Mouse (Mus musculus): Measurements from ENCODE around the gene Ntrk3. TPM values are rescaled to one million over a fixed set of nuclear protein-coding genes. Genes with fewer than 3 reads are reported as not detected.

Ntrk3 gene
- polyA plus RNA-seq, 1 experiment from 2014 or later: 4.5 TPM

DNA sequence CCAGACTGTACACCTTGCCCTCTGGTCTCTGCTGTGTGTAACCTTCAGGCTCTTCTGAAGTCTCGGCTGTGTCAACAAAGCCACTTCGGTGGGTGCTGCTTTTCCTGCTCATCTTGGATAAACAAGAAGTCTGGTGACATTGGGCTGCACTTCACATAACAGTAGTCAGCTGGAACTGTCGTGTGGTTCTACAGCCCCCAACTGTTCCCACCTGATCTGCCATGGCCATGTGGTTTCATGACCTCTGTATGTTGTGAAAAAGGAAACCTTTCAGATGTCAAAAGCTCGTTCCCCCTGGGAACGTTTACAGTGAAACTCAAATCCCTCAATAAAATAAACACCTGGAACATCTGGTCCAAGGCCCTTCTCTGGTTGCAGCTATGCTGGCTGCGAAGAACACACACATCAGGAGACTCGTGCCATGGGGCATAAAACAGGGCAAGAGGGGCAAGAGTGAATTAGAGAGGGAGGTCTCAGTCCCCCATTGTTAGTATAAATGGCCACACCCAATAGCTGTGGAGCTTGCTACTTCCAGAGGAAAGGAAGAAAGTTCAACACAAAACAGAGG is 222.7 kb downstream of the Ntrk3 start:
- no peaks in the 10 kb centered on the region for H3K27me3 ChIP-seq (ENCODE audit: insufficient read depth, poor library complexity, severe bottlenecking)
- no peaks in the 10 kb centered on the region for H3K36me3 ChIP-seq
- no peaks in the 10 kb centered on the region for H3K9me3 ChIP-seq
- H3K4me3 ChIP-seq: no peak overlapping the region
- H3K4me1 ChIP-seq (replicated peaks): no peaks in the 10 kb centered on the region
- WGBS: 68% methylated on average over 7 of the region's 7 CpGs
- DNase-seq (ENCODE audit: low spot score): no peak
- no peak overlapping the region for H3K27ac ChIP-seq

DNA sequence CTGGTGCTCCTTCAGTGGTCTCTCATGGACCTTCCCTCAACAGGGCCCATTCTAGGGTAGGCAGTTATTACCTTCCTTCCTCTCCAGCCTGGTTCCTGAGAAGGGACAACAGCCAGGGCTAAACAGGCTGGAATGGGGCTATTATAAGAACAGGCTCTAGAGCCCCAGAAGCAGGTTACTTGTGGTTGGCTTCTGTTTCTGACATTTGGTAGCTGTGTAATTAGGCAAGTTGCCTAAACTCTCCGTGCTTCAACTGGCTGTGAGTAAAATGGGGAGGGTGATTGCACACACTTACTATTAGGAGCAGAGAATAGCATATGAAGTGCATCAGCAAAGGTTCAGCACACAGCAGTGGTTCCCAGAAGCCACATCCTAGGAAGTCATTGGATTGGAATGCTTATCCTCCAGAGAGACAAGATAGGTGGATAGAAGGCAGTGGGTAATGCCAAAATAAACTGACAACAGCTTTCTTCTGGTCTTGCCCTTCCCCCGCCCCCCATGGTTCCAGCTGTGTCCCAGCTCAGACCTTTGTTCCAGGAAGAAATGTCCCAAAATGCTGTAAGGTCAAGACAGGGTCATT is 230.7 kb downstream of the Ntrk3 start:
- no peaks in the 10 kb centered on the region for H3K4me1 ChIP-seq (replicated peaks)
- no peak for DNase-seq (ENCODE audit: low spot score)
- H3K36me3 ChIP-seq: no peaks in the 10 kb centered on the region
- no peaks in the 10 kb centered on the region for H3K9me3 ChIP-seq
- H3K27me3 ChIP-seq (ENCODE audit: insufficient read depth, poor library complexity, severe bottlenecking): no peaks in the 10 kb centered on the region
- no peak overlapping the region for H3K4me3 ChIP-seq
- WGBS: 73% methylated on average over 2 of the region's 2 CpGs
- H3K27ac ChIP-seq: no peak overlapping the region

DNA sequence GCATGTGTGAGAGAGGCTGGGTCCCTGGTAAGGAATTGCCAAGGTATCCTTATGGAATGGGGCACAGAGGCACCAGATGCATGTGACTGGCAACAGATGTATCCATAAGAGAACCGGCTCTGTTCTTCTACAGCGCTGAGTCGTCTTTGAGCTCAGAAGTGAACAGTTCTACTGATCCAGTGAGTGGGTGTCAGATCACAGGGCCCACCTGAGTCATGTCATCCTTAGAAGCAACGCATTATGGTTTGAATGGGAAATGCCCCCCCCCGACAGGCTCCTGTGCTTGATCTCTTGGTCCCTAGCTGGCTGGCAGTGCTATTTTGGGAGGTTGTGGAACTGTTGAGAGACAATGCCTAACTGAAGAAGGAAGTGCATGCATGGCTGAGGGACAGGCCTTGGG is 236.9 kb downstream of the Ntrk3 start:
- no peaks in the 10 kb centered on the region for H3K9me3 ChIP-seq
- no peaks in the 10 kb centered on the region for H3K36me3 ChIP-seq
- no peak overlapping the region for H3K27ac ChIP-seq
- no peaks in the 10 kb centered on the region for H3K27me3 ChIP-seq (ENCODE audit: insufficient read depth, poor library complexity, severe bottlenecking)
- 89% methylated on average over 5 of the region's 5 CpGs for WGBS
- H3K4me3 ChIP-seq: no peak overlapping the region
- DNase-seq (ENCODE audit: low spot score): no peak
- no peaks in the 10 kb centered on the region for H3K4me1 ChIP-seq (replicated peaks)

DNA sequence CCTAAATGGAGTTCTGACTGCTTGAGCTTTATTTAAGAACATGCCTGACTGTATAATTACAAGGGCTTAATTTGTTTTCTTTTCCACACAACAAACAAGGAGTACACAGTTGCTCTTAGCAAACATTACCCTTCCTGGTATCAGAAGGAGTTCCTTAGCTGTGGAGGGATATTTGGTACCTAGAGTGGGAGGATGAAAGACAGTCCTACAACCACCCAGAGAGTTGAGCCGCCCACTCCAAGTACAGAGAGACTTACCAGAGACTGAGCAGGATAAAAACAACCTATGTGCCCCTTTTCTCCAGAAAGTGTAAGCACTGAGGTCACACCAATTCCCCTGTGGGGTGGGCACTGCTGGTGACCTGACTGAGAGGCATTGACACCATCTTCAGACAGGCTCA is 237.8 kb downstream of the Ntrk3 start:
- no peaks in the 10 kb centered on the region for H3K36me3 ChIP-seq
- H3K9me3 ChIP-seq: no peaks in the 10 kb centered on the region
- no peaks in the 10 kb centered on the region for H3K4me1 ChIP-seq (replicated peaks)
- DNase-seq (ENCODE audit: low spot score): no peak
- H3K27ac ChIP-seq: no peak overlapping the region
- H3K27me3 ChIP-seq (ENCODE audit: insufficient read depth, poor library complexity, severe bottlenecking): no peaks in the 10 kb centered on the region
- 92% methylated on average over 1 of the region's 1 CpGs for WGBS
- H3K4me3 ChIP-seq: no peak overlapping the region

DNA sequence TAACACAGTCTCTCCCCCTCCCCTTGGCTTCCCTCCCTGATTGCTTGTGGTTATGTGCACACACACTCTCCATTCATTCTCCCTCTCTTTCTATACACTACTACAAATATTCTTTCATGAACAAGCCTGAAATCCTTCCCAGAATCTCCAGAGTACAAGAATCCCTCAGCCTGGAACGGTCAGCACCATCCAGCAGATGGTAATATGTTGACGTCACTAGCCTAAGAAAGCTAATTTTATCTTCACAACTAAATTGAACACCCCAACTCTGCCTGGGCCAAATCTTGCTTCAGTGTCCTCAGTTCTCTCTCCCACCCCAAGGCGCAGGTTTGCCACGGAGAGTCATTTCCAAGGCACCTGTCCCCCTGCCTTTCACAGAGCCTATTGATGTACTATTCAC is 239.5 kb downstream of the Ntrk3 start:
- 89% methylated on average over 4 of the region's 4 CpGs for WGBS
- no peaks in the 10 kb centered on the region for H3K27me3 ChIP-seq (ENCODE audit: insufficient read depth, poor library complexity, severe bottlenecking)
- no peak overlapping the region for H3K4me3 ChIP-seq
- H3K9me3 ChIP-seq: no peaks in the 10 kb centered on the region
- no peaks in the 10 kb centered on the region for H3K4me1 ChIP-seq (replicated peaks)
- no peak for DNase-seq (ENCODE audit: low spot score)
- H3K27ac ChIP-seq: no peak overlapping the region
- no peaks in the 10 kb centered on the region for H3K36me3 ChIP-seq

DNA sequence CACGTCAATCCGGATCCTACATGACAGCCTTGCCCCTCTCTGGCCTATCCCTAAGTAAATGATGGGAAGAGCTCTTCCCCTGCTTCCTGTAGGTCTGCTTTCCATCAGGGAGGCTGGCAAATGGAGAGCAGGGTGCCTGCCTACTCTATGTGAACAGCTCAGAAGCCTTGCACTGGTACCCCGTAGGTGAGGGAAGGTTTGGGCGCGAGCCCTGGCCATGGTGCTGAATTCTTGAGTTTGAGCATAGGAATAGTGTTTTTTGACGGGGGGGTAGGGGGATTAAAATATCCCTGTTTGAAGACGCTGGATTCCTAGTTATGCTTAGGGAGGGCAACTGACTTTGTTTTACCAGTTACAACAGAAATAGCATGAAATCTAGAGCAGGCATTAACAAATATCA is 240.0 kb downstream of the Ntrk3 start:
- 46% methylated on average over 7 of the region's 7 CpGs for WGBS
- Histone ChIP-seq H3K27ac (no peak overlapping the region), H3K27me3 (ENCODE audit: insufficient read depth, poor library complexity, severe bottlenecking) (no peaks in the 10 kb centered on the region), H3K9me3 (no peaks in the 10 kb centered on the region), H3K4me3 (no peak overlapping the region), H3K36me3 (no peaks in the 10 kb centered on the region), H3K4me1 (replicated peaks) (no peaks in the 10 kb centered on the region)
- peak; percentile 39 for DNase-seq (ENCODE audit: low spot score)

DNA sequence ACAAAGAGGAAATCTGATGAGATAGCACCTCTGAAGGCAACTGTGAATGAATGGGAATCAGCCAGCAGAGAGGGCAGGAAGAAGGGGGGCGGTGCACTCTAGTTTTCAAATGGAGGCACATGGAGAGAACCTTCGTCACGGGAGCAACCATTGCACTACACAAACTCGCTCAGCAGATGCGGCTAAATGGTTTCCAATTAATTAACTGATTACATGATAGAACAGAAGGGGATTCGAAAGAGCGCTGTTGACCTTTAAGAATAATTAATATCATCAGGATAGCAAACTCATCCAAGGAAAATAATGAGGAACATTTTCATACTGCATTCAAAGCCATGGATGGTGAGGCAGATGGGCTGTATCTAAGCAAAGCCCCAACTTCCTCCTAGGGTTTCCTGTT is 244.2 kb downstream of the Ntrk3 start:
- Histone ChIP-seq H3K36me3 (no peaks in the 10 kb centered on the region), H3K27ac (no peak overlapping the region), H3K27me3 (ENCODE audit: insufficient read depth, poor library complexity, severe bottlenecking) (no peaks in the 10 kb centered on the region), H3K9me3 (no peaks in the 10 kb centered on the region), H3K4me1 (replicated peaks) (peaks cover 7% of the 10 kb centered on the region), H3K4me3 (no peak overlapping the region)
- WGBS: 90% methylated on average over 7 of the region's 7 CpGs
- no peak for DNase-seq (ENCODE audit: low spot score)

DNA sequence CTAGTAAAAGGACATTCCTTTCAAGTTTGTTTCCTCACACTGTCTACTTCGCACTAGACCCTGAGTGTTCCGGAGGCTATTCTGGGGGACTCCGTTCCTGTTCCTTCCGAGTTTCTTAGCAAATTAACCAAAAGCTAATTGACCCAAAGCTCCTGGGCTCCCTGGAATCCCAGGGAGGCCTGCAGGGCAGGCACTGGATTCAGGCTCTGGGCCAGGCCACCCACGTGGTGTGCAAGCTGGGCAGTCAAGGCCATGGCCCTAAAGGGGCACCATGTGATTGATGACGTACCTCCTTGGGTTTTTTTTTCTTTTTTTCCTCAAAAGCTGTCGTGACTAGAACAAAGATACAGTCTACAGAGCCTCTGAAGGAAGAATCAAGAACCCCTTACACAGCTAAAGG is 246.6 kb downstream of the Ntrk3 start:
- no peak overlapping the region for H3K4me3 ChIP-seq
- 54% methylated on average over 7 of the region's 7 CpGs for WGBS
- no peaks in the 10 kb centered on the region for H3K9me3 ChIP-seq
- peak; percentile 7 for DNase-seq (ENCODE audit: low spot score)
- no peak overlapping the region for H3K27ac ChIP-seq
- peaks cover 7% of the 10 kb centered on the region for H3K4me1 ChIP-seq (replicated peaks)
- H3K36me3 ChIP-seq: no peaks in the 10 kb centered on the region
- no peaks in the 10 kb centered on the region for H3K27me3 ChIP-seq (ENCODE audit: insufficient read depth, poor library complexity, severe bottlenecking)

DNA sequence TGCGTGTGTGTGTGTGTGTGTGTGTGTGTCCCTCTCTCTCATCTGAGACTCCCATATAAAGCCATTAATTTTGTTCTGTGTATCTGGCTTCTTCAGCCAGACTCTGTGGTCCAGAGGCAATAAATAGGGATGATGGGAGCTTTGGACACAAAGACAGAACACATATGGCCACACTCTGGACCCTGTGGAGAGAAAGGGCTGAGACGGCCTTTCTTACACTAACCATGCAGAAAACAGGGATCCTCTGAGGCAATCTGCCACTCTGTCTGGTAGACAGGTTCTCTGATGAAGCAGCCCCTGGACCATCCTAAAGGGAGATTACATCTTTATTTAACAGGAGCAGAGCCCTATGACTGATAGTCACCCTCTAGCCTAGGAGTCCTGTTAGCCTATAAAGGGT is 253.5 kb downstream of the Ntrk3 start:
- WGBS: 85% methylated on average over 2 of the region's 2 CpGs
- Histone ChIP-seq H3K27ac (no peak overlapping the region), H3K27me3 (ENCODE audit: insufficient read depth, poor library complexity, severe bottlenecking) (no peaks in the 10 kb centered on the region), H3K4me3 (no peak overlapping the region), H3K36me3 (no peaks in the 10 kb centered on the region), H3K9me3 (no peaks in the 10 kb centered on the region), H3K4me1 (replicated peaks) (no peaks in the 10 kb centered on the region)
- DNase-seq (ENCODE audit: low spot score): no peak

DNA sequence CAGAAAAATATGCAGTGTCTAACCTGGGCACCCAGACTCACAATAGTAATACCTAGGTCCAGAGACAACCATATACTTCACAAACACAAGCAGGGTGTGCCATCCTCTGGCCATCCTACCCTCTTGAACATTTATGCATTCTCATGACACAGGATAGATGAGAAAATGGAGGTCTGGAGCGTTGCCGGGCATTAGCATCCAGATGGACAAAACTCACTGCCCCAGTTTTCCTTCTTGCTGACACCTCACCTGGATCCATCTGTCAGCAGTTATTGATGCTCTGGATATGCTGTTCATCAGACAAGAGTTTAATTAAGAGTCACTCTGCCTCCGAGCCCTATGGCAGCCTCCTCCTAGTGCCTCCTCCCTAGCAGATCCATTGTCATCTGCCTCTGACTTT is 254.1 kb downstream of the Ntrk3 start:
- Histone ChIP-seq H3K36me3 (no peaks in the 10 kb centered on the region), H3K27ac (no peak overlapping the region), H3K4me1 (replicated peaks) (no peaks in the 10 kb centered on the region), H3K9me3 (no peaks in the 10 kb centered on the region), H3K4me3 (no peak overlapping the region), H3K27me3 (ENCODE audit: insufficient read depth, poor library complexity, severe bottlenecking) (no peaks in the 10 kb centered on the region)
- 87% methylated on average over 3 of the region's 3 CpGs for WGBS
- DNase-seq (ENCODE audit: low spot score): no peak

DNA sequence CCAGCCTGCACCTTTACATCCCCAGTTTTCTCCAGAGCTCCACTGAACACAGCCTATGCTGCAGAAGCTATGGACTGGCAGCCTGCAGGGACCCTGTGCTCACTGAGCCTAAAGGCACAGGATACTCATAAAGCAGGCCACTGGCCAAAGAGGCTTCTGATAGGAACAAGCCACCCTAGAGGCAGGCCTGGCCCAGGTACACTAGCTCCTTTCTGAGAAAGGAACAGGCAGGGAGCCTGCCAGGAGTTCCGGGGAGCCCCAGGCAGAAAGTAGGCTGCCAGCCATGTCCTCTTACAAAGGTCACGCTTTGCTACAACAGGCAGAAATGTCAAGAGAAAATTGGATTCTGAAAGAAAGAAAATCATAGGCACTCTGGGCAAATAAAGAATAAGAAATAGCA is 254.8 kb downstream of the Ntrk3 start:
- no peak overlapping the region for H3K4me3 ChIP-seq
- no peaks in the 10 kb centered on the region for H3K27me3 ChIP-seq (ENCODE audit: insufficient read depth, poor library complexity, severe bottlenecking)
- H3K4me1 ChIP-seq (replicated peaks): no peaks in the 10 kb centered on the region
- no peak for DNase-seq (ENCODE audit: low spot score)
- 85% methylated on average over 2 of the region's 2 CpGs for WGBS
- H3K27ac ChIP-seq: no peak overlapping the region
- no peaks in the 10 kb centered on the region for H3K36me3 ChIP-seq
- no peaks in the 10 kb centered on the region for H3K9me3 ChIP-seq

DNA sequence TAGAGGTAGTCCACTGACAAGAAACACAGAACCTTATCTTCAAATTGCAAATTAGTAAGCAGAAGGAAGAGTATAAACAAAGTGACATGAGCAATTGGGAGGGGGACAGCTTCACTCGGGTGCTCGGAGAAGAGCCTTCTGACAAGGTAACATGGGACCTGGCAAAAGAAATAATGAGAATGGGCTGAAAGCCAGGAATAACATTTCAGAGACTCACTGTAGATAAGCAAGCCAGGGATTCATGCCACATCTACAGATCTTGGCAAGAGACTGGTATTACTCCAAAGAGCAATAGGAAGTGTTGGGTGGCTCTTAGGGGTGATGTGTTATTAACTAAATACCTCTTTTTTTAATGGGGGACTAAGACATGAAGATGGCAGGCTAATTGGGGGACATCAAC is 258.9 kb downstream of the Ntrk3 start:
- 97% methylated on average over 2 of the region's 2 CpGs for WGBS
- H3K36me3 ChIP-seq: no peaks in the 10 kb centered on the region
- H3K27me3 ChIP-seq (ENCODE audit: insufficient read depth, poor library complexity, severe bottlenecking): no peaks in the 10 kb centered on the region
- no peaks in the 10 kb centered on the region for H3K4me1 ChIP-seq (replicated peaks)
- no peaks in the 10 kb centered on the region for H3K9me3 ChIP-seq
- H3K4me3 ChIP-seq: no peak overlapping the region
- DNase-seq (ENCODE audit: low spot score): no peak
- H3K27ac ChIP-seq: no peak overlapping the region

DNA sequence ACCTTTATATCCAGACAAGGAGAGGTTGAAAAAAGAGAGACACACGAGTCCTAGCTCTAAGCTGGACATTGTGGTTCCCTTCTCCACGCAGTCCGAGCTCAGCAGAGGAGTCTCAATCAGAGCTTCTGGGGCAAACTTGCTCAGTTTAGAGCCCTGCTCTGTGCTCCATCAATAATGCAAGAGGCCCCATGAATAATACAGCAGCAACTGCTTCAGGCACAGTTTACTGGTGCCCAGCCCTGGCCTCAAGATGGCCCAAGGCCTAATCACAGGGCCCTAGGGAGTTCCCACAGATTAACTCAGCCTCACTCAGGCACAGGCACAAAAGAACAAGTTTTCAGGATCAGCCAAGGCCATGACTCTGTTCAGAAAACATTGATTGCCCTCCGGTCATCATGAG is 266.1 kb downstream of the Ntrk3 start:
- H3K27ac ChIP-seq: no peak overlapping the region

DNA sequence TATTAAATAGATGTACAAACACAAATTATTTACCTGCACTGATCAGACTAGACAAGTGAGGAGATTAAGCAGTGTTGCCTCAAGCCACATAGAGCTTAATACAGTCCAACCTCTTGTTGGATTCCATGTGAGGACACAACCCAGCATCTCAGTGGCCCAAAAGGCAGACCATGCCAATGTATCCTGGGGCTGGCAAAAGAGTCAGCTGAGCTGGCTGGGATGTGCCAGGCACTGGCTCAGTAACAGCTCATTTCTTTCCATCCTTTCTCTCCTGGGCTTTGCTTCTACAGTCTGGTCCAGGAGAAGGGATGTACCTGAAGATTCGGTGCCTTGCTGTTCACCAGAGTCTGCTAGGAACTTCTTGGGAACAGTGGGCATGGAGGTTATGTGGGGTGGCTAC is 266.5 kb downstream of the Ntrk3 start:
- Histone ChIP-seq H3K9me3 (no peaks in the 10 kb centered on the region), H3K4me3 (no peak overlapping the region), H3K36me3 (no peaks in the 10 kb centered on the region), H3K27me3 (ENCODE audit: insufficient read depth, poor library complexity, severe bottlenecking) (no peaks in the 10 kb centered on the region), H3K27ac (no peak overlapping the region), H3K4me1 (replicated peaks) (no peaks in the 10 kb centered on the region; the same call in 1 of the 2 replicates)
- 92% methylated on average over 1 of the region's 1 CpGs for WGBS
- no peak for DNase-seq (ENCODE audit: low spot score)

More for the DNA sequence above, 266.1 kb downstream of the Ntrk3 start:
- Histone ChIP-seq H3K9me3 (no peaks in the 10 kb centered on the region), H3K27me3 (ENCODE audit: insufficient read depth, poor library complexity, severe bottlenecking) (no peaks in the 10 kb centered on the region), H3K4me3 (no peak overlapping the region), H3K36me3 (no peaks in the 10 kb centered on the region), H3K4me1 (replicated peaks) (no peaks in the 10 kb centered on the region; the same call in 1 of the 2 replicates)
- DNase-seq (ENCODE audit: low spot score): peak; percentile 20
- WGBS: 84% methylated on average over 4 of the region's 4 CpGs

All from hindbrain, embryonic 10.5 days (tissue).